Mouse (Mus musculus): ENCODE measurements around the gene Olfr1362. TPM values are rescaled to one million over a fixed set of nuclear protein-coding genes. Genes with fewer than 3 reads are reported as not detected.

Olfr1362 gene
- not detected in 2 replicates for polyA plus RNA-seq (2014; fragmentation: Nextera tagmentation; extraction: Ambion mirVana)

DNA sequence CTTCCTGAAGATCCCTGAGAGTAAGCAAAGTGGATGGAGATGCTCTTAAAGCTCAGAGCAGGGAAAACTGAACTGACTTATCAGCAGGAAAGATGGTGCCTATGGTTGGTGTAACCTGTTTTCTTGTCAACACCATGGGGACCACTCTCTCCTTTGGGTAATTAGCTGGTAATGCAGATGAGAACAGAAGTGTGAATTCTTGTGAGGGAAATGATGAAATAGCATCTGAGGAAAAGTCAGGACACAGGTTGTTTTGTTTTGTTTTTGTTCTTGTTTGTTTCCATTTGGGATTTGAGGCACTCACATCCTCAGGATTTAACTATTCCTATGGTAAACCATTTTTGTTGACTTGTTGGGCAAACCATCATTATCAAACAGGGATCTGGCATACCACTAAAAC lies at the start of gene Olfr1362:
Gene Olfr1362, minus strand, starts transcription at position 101 of the 400 bp plus-strand sequence.
- H3K4me2 ChIP-seq: no peak within 1 kb of the TSS
- H3K9me3 ChIP-seq (ENCODE audit: control insufficient read depth, low read length): no peaks in the 10 kb centered on the region
- ATAC-seq (ENCODE audit: low FRiP score) (no peak), DNase-seq (ENCODE audit: low spot score, missing footprints) (no peak)
- no peaks in the 10 kb centered on the region for H3K27me3 ChIP-seq (ENCODE audit: control insufficient read depth, insufficient read depth, low read length)
- H3K36me3 ChIP-seq (ENCODE audit: control insufficient read depth, insufficient read depth, low read length): no peaks in the 10 kb centered on the region
- H3K4me1 ChIP-seq (ENCODE audit: control insufficient read depth, insufficient read depth, low read length): no peaks in the 10 kb centered on the region
- no peak within 1 kb of the TSS for H3K4me3 ChIP-seq (ENCODE audit: low read depth, low read length)
- no peak within 1 kb of the TSS for H3K9ac ChIP-seq (ENCODE audit: low read length)
- no peak within 1 kb of the TSS for H3K27ac ChIP-seq (ENCODE audit: low read depth, low read length)

DNA sequence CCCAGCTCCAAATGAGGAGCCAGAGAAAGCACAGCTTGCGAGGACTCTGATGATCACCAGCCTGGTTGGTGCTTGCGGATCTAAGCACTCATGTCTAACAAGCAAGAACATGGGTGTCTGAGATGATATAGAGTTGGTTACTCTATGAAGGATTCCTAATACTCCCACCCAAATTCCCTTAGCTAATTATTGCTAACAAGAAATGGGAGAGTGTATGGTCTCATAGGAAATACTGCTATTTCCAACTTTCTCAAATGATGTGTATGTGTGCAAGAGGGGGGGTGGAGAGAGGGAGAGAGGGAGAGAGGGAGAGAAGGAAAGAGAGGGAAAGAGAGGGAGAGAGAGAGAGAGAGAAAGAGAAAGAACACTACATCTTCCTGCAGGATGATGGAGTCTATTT lies 49.5 kb upstream of the Olfr1362 start, which contains the start of gene Olfr1361:
Gene Olfr1361, minus strand, starts transcription at position 101 of the 400 bp plus-strand sequence.
- H3K36me3 ChIP-seq (ENCODE audit: control insufficient read depth, insufficient read depth, low read length): no peaks in the 10 kb centered on the region
- no peak within 1 kb of the TSS for H3K4me2 ChIP-seq
- 80% methylated on average over 2 of the region's 2 CpGs for WGBS
- H3K9me3 ChIP-seq (ENCODE audit: control insufficient read depth, low read length): no peaks in the 10 kb centered on the region
- ATAC-seq (ENCODE audit: low FRiP score): no peak
- no peak within 1 kb of the TSS for H3K27ac ChIP-seq (ENCODE audit: low read depth, low read length)
- no peaks in the 10 kb centered on the region for H3K27me3 ChIP-seq (ENCODE audit: control insufficient read depth, insufficient read depth, low read length)
- DNase-seq (ENCODE audit: low spot score, missing footprints): no peak
- no peak within 1 kb of the TSS for H3K9ac ChIP-seq (ENCODE audit: low read length)
- no peak within 1 kb of the TSS for H3K4me3 ChIP-seq (ENCODE audit: low read depth, low read length)
- no peaks in the 10 kb centered on the region for H3K4me1 ChIP-seq (ENCODE audit: control insufficient read depth, insufficient read depth, low read length)

DNA sequence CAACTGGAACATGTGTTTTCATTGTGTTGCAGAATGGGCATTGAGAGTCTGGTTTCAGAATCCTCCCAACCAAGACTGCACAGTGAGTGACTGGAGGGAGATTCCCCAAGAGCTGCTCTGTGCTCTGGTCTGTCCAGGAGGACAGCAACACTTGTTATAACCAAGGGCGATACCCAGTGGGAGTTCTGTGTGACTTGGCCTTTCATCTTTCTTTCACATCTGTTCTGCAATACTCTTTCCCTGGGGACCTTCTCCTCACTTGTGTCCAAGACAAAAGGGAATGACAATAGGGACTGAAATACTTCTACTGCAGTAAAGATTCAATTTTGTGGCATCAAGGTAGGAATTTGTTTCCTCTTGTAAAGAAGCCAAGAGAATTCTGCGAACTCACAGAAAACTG lies 28.6 kb upstream of the Olfr1362 start, which contains the start of gene Olfr11:
Gene Olfr11, minus strand, starts transcription at position 101 of the 400 bp plus-strand sequence.
- 77% methylated on average over 2 of the region's 2 CpGs for WGBS
- no peak within 1 kb of the TSS for H3K4me3 ChIP-seq (ENCODE audit: low read depth, low read length)
- DNase-seq (ENCODE audit: low spot score, missing footprints) (no peak), ATAC-seq (ENCODE audit: low FRiP score) (no peak)
- no peaks in the 10 kb centered on the region for H3K27me3 ChIP-seq (ENCODE audit: control insufficient read depth, insufficient read depth, low read length)
- H3K9me3 ChIP-seq (ENCODE audit: control insufficient read depth, low read length): no peaks in the 10 kb centered on the region
- no peak within 1 kb of the TSS for H3K4me2 ChIP-seq
- no peak within 1 kb of the TSS for H3K27ac ChIP-seq (ENCODE audit: low read depth, low read length)
- H3K9ac ChIP-seq (ENCODE audit: low read length): no peak within 1 kb of the TSS
- no peaks in the 10 kb centered on the region for H3K36me3 ChIP-seq (ENCODE audit: control insufficient read depth, insufficient read depth, low read length)
- no peaks in the 10 kb centered on the region for H3K4me1 ChIP-seq (ENCODE audit: control insufficient read depth, insufficient read depth, low read length)

DNA sequence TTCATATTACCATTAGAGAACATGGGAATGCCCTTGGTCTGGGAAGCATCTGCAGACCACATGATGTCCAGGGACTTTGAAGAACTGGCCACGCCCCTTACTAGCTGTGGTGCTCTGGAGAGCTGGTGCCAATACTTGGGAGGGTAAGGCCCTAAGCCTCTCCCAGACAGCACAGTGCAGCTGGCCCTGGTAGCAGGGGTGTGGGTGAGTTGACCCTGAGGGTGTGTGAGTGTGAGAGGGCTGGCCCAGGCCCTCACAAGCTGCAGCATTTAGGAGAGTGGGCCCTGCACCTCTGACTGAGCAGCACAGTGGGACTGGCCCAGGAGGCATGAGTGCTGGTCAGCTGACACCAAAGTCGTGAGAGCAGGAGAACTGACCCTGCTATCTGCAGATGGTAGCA lies 22.2 kb downstream of the Olfr1362 start:
- H3K27me3 ChIP-seq (ENCODE audit: control insufficient read depth, insufficient read depth, low read length): no peaks in the 10 kb centered on the region
- no peak overlapping the region for H3K27ac ChIP-seq (ENCODE audit: low read depth, low read length)
- WGBS: 56% methylated on average over 2 of the region's 2 CpGs
- H3K4me1 ChIP-seq (ENCODE audit: control insufficient read depth, insufficient read depth, low read length): no peaks in the 10 kb centered on the region
- H3K36me3 ChIP-seq (ENCODE audit: control insufficient read depth, insufficient read depth, low read length): no peaks in the 10 kb centered on the region
- H3K9me3 ChIP-seq (ENCODE audit: control insufficient read depth, low read length): no peaks in the 10 kb centered on the region
- no peak overlapping the region for H3K4me2 ChIP-seq
- H3K4me3 ChIP-seq (ENCODE audit: low read depth, low read length): no peak overlapping the region
- DNase-seq (ENCODE audit: low spot score, missing footprints): no peak
- no peak overlapping the region for H3K9ac ChIP-seq (ENCODE audit: low read length)
- ATAC-seq (ENCODE audit: low FRiP score): peak; percentile 40; the same call in 1 of the 2 replicates

DNA sequence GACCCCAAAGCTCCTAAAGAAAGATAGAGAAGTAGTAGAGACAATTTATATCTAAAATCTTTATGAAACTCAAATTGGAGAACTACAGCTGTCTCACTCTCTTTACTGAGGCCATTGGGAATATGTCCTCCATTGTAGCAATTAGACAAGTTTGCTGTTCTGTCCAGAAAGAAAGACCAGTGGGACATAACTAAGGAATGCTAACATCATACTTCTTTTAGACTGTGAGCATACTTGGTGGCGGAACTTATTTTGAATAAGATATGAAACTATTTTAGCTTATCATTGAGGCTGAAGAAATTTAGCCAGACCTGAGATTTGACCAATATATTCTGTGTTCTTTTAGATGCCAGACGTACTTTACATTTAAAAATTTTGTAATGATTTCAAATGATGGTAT lies 32.2 kb downstream of the Olfr1362 start, which contains the start of gene Olfr1364:
Gene Olfr1364, minus strand, starts transcription at position 101 of the 400 bp plus-strand sequence.
- ATAC-seq (ENCODE audit: low FRiP score) (no peak), DNase-seq (ENCODE audit: low spot score, missing footprints) (no peak)
- Histone ChIP-seq H3K27ac (ENCODE audit: low read depth, low read length) (no peak within 1 kb of the TSS), H3K9me3 (ENCODE audit: control insufficient read depth, low read length) (no peaks in the 10 kb centered on the region), H3K4me1 (ENCODE audit: control insufficient read depth, insufficient read depth, low read length) (no peaks in the 10 kb centered on the region), H3K4me2 (no peak within 1 kb of the TSS), H3K27me3 (ENCODE audit: control insufficient read depth, insufficient read depth, low read length) (no peaks in the 10 kb centered on the region), H3K36me3 (ENCODE audit: control insufficient read depth, insufficient read depth, low read length) (no peaks in the 10 kb centered on the region), H3K4me3 (ENCODE audit: low read depth, low read length) (no peak within 1 kb of the TSS), H3K9ac (ENCODE audit: low read length) (no peak within 1 kb of the TSS)
- WGBS: 92% methylated on average over 2 of the region's 2 CpGs

Other genes with a start within 250 kb of the Olfr1362 start
- gene Zkscan3, start 211.3 kb downstream of the Olfr1362 start, polyA plus RNA-seq (2014; fragmentation: Nextera tagmentation; extraction: Ambion mirVana): 85.4 and 85.9 TPM in 2 replicates
- 6.6 and 7.6 TPM in 2 replicates for gene Pgbd1, start 173.0 kb downstream of the Olfr1362 start, polyA plus RNA-seq (2014; fragmentation: Nextera tagmentation; extraction: Ambion mirVana)
- 14.6 and 16.4 TPM in 2 replicates for gene Zscan26, start 160.3 kb downstream of the Olfr1362 start, polyA plus RNA-seq (2014; fragmentation: Nextera tagmentation; extraction: Ambion mirVana)
- gene Nkapl, start 145.5 kb downstream of the Olfr1362 start, polyA plus RNA-seq (2014; fragmentation: Nextera tagmentation; extraction: Ambion mirVana): 2.6 and 2.7 TPM in 2 replicates
- 3.9 and 4.2 TPM in 2 replicates for gene Zkscan4, start 135.1 kb downstream of the Olfr1362 start, polyA plus RNA-seq (2014; fragmentation: Nextera tagmentation; extraction: Ambion mirVana)
- not detected in 2 replicates for gene Gm10065, start 134.6 kb downstream of the Olfr1362 start, polyA plus RNA-seq (2014; fragmentation: Nextera tagmentation; extraction: Ambion mirVana)
- gene AK157302, start 118.8 kb downstream of the Olfr1362 start, polyA plus RNA-seq (2014; fragmentation: Nextera tagmentation; extraction: Ambion mirVana): 0.32 and 0.66 TPM in 2 replicates
- 3.7 and 4.0 TPM in 2 replicates for gene Gm11273, start 112.6 kb downstream of the Olfr1362 start, polyA plus RNA-seq (2014; fragmentation: Nextera tagmentation; extraction: Ambion mirVana)
- gene Zkscan8, start 82.9 kb downstream of the Olfr1362 start, polyA plus RNA-seq (2014; fragmentation: Nextera tagmentation; extraction: Ambion mirVana): 10.6 and 11.1 TPM in 2 replicates
- gene Olfr1366, start 71.2 kb downstream of the Olfr1362 start, polyA plus RNA-seq (2014; fragmentation: Nextera tagmentation; extraction: Ambion mirVana): 0.12 and 0.26 TPM in 2 replicates
- 0.04 TPM in 1 of 2 replicates, not detected in the other for gene Olfr1535, start 54.1 kb downstream of the Olfr1362 start, polyA plus RNA-seq (2014; fragmentation: Nextera tagmentation; extraction: Ambion mirVana)
- not detected in 2 replicates for gene Olfr1364, start 32.3 kb downstream of the Olfr1362 start, polyA plus RNA-seq (2014; fragmentation: Nextera tagmentation; extraction: Ambion mirVana)
- gene Olfr11, start 28.5 kb upstream of the Olfr1362 start, polyA plus RNA-seq (2014; fragmentation: Nextera tagmentation; extraction: Ambion mirVana): not detected in 2 replicates
- gene Olfr1361, start 49.4 kb upstream of the Olfr1362 start, polyA plus RNA-seq (2014; fragmentation: Nextera tagmentation; extraction: Ambion mirVana): not detected in 2 replicates
- gene Olfr1360, start 63.4 kb upstream of the Olfr1362 start, polyA plus RNA-seq (2014; fragmentation: Nextera tagmentation; extraction: Ambion mirVana): not detected in 2 replicates
- not detected in 2 replicates for gene Olfr1359, start 84.1 kb upstream of the Olfr1362 start, polyA plus RNA-seq (2014; fragmentation: Nextera tagmentation; extraction: Ambion mirVana)
- 0.85 and 2.7 TPM in 2 replicates for gene Hist1h2bl, start 102.1 kb upstream of the Olfr1362 start, polyA plus RNA-seq (2014; fragmentation: Nextera tagmentation; extraction: Ambion mirVana)
- 19.8 and 20.9 TPM in 2 replicates for gene Hist1h2ai, start 102.4 kb upstream of the Olfr1362 start, polyA plus RNA-seq (2014; fragmentation: Nextera tagmentation; extraction: Ambion mirVana)
- 11.6 and 12.9 TPM in 2 replicates for gene Hist1h3h, start 103.6 kb upstream of the Olfr1362 start, polyA plus RNA-seq (2014; fragmentation: Nextera tagmentation; extraction: Ambion mirVana)
- gene Hist1h2bm, start 108.0 kb upstream of the Olfr1362 start, polyA plus RNA-seq (2014; fragmentation: Nextera tagmentation; extraction: Ambion mirVana): 4.2 and 5.7 TPM in 2 replicates
- gene Hist1h4j, start 121.0 kb upstream of the Olfr1362 start, polyA plus RNA-seq (2014; fragmentation: Nextera tagmentation; extraction: Ambion mirVana): 1.0 and 2.2 TPM in 2 replicates
- 2.4 and 6.0 TPM in 2 replicates for gene Hist1h4k, start 136.5 kb upstream of the Olfr1362 start, polyA plus RNA-seq (2014; fragmentation: Nextera tagmentation; extraction: Ambion mirVana)
- gene Hist1h2ak, start 139.8 kb upstream of the Olfr1362 start, polyA plus RNA-seq (2014; fragmentation: Nextera tagmentation; extraction: Ambion mirVana): 6.2 and 10.7 TPM in 2 replicates
- 2.2 TPM in 1 of 2 replicates, not detected in the other for gene Hist1h2bn, start 140.1 kb upstream of the Olfr1362 start, polyA plus RNA-seq (2014; fragmentation: Nextera tagmentation; extraction: Ambion mirVana)
- 20.0 and 24.8 TPM in 2 replicates for gene Hist1h1b, start 166.6 kb upstream of the Olfr1362 start, polyA plus RNA-seq (2014; fragmentation: Nextera tagmentation; extraction: Ambion mirVana)
- gene Hist1h3i, start 169.3 kb upstream of the Olfr1362 start, polyA plus RNA-seq (2014; fragmentation: Nextera tagmentation; extraction: Ambion mirVana): 289 and 304 TPM in 2 replicates
- gene Hist1h2an, start 173.2 kb upstream of the Olfr1362 start, polyA plus RNA-seq (2014; fragmentation: Nextera tagmentation; extraction: Ambion mirVana): 2.6 and 7.4 TPM in 2 replicates
- gene Hist1h2bp, start 173.4 kb upstream of the Olfr1362 start, polyA plus RNA-seq (2014; fragmentation: Nextera tagmentation; extraction: Ambion mirVana): 2.5 TPM in 2 replicates
- 17.8 and 23.3 TPM in 2 replicates for gene Hist1h2bq, start 196.2 kb upstream of the Olfr1362 start, polyA plus RNA-seq (2014; fragmentation: Nextera tagmentation; extraction: Ambion mirVana)
- gene Hist1h2ao, start 196.4 kb upstream of the Olfr1362 start, polyA plus RNA-seq (2014; fragmentation: Nextera tagmentation; extraction: Ambion mirVana): 1.7 TPM in 1 of 2 replicates, not detected in the other
- not detected in 2 replicates for gene Hist1h4m, start 197.7 kb upstream of the Olfr1362 start, polyA plus RNA-seq (2014; fragmentation: Nextera tagmentation; extraction: Ambion mirVana)
- 10.3 and 12.0 TPM in 2 replicates for gene Hist1h4n, start 218.2 kb upstream of the Olfr1362 start, polyA plus RNA-seq (2014; fragmentation: Nextera tagmentation; extraction: Ambion mirVana)
- 5,628 and 6,009 TPM in 2 replicates for gene Hist1h2ap, start 219.5 kb upstream of the Olfr1362 start, polyA plus RNA-seq (2014; fragmentation: Nextera tagmentation; extraction: Ambion mirVana)
- 17.8 and 23.1 TPM in 2 replicates for gene Hist1h2br, start 219.7 kb upstream of the Olfr1362 start, polyA plus RNA-seq (2014; fragmentation: Nextera tagmentation; extraction: Ambion mirVana)